Mouse (Mus musculus) brown adipose tissue, adult 24 weeks (tissue): ENCODE results near the gene Mcf2l. TPM values are rescaled to one million over a fixed set of nuclear protein-coding genes. Genes with fewer than 3 reads are reported as not detected.

ENCODE experiments used
- H3K27ac ChIP-seq: fragments of 200-500 bp; replicated peaks from 2 replicates; pipeline ENCODE4 v1.5.1; 2012; ENCODE audit warnings: low read depth, mild to moderate bottlenecking, low read length
- H3K4me1 ChIP-seq: fragments of 200-500 bp; 2 replicates; pipeline ENCODE4 v1.6.1; 2012; ENCODE audit warnings: low read length, mixed read lengths; ENCODE audit not compliant: control insufficient read depth, insufficient read depth, insufficient read length
- H3K4me3 ChIP-seq: fragments of 200-500 bp; 2 replicates; pipeline ENCODE4 v1.5.1; 2012; ENCODE audit warnings: low read depth, mild to moderate bottlenecking, low read length, moderate library complexity; ENCODE audit not compliant: insufficient read depth
- polyA plus RNA-seq: library from polyadenylated mRNA; stranded (reverse); fragments of >200 nt; gene quantifications from 2 replicates; pipeline ENCODE4 v1.2.4, GENCODE M21; 2012; ENCODE audit not compliant: missing spikeins, insufficient read depth, insufficient read length

Gene Mcf2l
- polyA plus RNA-seq, 1 experiment, result 7.2 TPM

DNA sequence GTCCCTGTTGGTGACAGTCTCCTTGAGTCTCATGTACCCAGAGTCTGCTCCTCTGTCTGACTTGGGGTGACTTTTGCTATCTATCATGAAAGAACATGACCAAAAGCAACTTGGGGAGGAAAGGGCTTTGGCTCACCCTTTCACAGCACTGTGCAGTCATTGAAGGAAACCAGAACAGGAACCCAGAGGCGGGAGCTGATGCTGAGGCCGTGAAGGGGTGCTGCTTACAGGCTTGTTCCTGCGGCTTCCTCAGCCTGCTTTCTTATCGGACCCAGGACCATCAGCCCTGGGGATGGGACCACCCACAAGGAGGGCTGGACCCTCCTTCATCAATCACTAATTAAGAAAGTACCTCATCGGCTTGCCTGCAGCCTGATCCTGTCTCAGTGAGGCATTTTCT, 103.1 kb downstream of the Mcf2l start:
- Histone ChIP-seq H3K4me3 (no peak overlapping the region), H3K4me1 (no peaks in the 10 kb centered on the region), H3K27ac (no peak overlapping the region)

DNA sequence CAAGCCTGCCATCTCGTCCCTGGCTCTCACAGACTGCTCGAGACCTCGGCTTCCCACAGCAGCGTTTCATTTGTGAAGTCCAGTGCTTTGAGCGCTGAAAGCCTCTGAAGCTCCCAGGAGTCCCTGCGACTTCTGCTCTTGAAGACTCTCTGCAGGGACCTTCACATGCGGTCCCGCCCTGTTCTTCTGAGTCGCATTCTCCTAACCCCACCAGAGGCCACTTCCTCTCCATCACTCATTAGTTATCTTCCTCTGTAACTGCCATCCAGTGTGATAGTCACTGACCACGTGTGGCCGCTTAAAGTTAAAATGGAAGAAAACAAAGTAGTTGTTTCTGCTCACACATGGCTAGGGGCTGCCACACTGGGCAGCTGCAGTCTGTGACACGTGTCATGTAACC, 103.7 kb downstream of the Mcf2l start:
- Histone ChIP-seq H3K27ac (no peak overlapping the region), H3K4me1 (no peaks in the 10 kb centered on the region), H3K4me3 (no peak overlapping the region)

DNA sequence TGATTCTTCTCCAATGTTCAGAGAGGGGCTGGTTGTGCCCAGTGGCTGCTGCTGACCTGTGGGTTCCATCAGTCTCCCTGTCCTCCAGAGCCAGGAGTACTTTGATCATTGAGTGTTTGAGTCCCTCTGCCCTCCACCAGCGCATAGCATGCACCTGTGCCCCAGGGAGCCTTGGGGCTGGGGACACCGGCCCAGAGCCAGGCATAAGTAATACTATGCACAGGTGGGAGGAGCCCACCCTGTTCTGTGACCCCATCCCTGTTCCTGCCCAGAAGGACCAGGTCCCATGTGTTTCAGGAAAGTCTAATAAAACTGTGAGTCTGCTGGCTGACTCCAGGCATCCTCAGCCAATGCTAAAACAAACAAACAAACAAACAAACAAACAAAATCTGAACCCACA, 104.7 kb downstream of the Mcf2l start:
- no peaks in the 10 kb centered on the region for H3K4me1 ChIP-seq

DNA sequence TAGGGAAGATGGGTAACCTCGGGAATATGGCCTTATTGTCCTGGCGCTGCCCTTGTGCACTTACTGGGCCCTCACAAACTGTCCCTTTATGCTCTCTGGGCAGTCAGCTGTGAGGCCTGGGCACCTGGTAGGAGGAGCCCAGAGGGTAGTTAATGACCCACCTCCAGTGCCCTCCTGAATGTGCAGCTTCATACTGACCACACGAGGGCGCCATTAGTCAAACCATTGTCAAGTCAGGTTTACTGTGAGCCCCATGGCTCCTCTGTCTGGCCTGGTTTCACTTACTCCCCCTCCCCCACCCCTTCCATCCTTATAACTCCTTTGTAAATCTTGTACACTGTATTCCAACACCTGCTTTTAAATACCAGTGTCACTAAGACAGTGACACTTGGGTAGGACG, 105.1 kb downstream of the Mcf2l start:
- H3K27ac ChIP-seq, result no peak overlapping the region
- H3K4me1 ChIP-seq, result no peaks in the 10 kb centered on the region
- no peak overlapping the region for H3K4me3 ChIP-seq

More for the DNA sequence above, 104.7 kb downstream of the Mcf2l start:
- H3K27ac ChIP-seq, result no peak overlapping the region
- no peak overlapping the region for H3K4me3 ChIP-seq

DNA sequence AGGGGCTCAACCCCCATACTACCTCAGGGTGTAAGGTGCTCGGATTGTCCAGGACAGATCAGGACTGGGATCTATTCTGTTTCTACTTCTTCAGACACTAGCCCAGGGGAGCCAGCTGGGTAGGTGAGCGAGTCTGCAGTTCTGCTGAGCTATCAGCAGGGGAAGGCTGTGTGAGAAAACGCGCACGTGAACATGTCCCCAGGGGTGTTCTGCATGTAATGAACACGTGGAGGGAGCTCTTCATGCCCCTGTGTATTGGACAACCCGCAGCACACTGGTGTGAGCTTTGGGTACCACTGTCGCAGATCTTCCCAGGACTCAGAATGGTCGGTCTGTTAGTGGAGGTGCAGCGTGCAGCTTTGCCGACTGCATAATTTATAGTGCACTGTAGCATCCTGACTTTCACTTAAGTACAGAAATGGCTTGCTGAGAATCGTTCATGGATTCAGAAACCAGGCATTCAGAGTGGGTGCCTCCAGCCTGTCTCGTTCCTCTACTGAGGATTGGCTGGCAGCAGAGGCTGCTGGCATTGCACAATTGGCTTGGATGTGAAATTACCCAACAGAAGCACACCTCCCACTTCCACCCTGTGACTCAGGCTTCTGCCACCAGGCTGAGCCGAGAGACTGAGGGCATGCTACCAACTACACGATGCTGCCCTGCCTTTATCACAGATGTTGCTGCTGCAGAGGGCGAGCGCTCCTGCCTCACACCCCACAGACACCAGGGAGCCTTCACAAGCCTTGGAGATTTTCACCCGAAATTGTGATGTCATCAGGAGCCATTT, 110.3 kb downstream of the Mcf2l start:
- no peak overlapping the region for H3K27ac ChIP-seq
- H3K4me1 ChIP-seq, result no peaks in the 10 kb centered on the region
- no peak overlapping the region for H3K4me3 ChIP-seq

DNA sequence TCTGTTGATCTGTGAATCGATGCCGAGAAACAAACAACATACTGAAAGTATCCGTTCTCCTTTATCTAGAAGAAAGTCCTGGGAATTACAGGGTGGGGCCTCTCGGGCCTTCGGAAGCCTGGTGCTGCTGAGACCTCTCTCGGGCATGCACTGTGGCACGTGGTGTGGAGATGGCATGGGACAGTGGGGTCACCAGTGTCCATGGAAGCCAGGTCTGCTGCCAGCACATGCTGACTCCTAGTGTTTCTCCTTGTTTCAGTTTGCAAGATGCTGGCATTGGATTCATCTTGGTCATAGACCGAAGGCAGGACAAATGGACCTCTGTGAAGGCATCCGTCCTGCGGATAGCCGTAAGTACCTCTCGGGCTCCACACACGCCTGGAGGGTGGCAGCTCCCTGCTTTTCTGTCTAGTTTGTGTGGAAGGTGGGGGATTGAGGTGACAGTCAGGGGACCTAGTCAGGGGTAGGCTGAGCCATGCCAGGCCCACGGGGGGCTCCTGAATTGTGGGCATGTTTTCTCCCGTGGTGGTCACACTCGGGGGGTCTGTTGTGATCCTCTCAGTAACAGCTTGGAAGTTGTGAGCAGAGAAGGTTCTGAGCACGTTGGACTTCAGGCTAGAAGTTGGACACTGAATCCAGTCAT, 111.1 kb downstream of the Mcf2l start:
- Histone ChIP-seq H3K27ac (no peak overlapping the region), H3K4me1 (no peaks in the 10 kb centered on the region), H3K4me3 (no peak overlapping the region)

DNA sequence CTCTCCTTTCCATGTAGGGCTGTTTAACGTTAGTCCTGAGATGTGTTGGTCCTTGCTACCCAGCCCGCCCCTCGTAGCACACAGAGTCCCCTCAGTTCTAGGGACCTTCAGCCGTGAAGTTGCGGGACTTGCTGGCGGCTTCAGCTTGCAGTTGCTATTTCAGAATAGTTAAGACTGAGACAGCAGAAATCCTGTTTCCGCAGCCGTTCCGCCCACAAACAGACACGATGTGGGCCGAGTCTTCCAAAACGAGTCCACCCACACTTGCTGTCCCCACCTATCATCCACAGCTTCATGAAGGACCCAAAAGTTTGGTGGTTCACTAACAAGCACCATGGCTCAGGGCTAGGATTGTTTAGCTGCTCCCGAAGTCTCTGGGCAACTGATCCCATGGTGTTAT, 111.7 kb downstream of the Mcf2l start:
- no peak overlapping the region for H3K27ac ChIP-seq
- H3K4me3 ChIP-seq, result no peak overlapping the region
- no peaks in the 10 kb centered on the region for H3K4me1 ChIP-seq

DNA sequence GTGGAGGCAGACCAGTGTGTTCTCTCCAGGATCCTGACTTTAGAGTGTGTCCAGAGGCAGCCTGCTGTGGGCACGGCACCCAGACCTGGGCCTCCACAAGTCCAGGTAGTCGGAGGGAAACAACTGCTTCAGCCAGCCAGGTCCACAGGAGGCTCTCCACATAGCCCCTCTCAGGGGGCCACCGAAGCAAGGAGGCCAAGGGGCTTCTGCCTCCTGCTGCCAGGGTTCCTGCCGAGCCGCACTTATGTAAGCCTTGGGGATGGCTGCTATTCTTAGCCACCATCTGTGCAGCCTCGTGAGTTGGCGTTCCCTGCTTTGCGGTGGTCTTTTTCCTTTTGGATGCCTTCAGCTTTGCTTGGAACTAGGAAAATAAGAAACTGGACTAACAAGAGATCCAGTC, 114.0 kb downstream of the Mcf2l start:
- Histone ChIP-seq H3K4me1 (no peaks in the 10 kb centered on the region), H3K4me3 (no peak overlapping the region), H3K27ac (no peak overlapping the region)

DNA sequence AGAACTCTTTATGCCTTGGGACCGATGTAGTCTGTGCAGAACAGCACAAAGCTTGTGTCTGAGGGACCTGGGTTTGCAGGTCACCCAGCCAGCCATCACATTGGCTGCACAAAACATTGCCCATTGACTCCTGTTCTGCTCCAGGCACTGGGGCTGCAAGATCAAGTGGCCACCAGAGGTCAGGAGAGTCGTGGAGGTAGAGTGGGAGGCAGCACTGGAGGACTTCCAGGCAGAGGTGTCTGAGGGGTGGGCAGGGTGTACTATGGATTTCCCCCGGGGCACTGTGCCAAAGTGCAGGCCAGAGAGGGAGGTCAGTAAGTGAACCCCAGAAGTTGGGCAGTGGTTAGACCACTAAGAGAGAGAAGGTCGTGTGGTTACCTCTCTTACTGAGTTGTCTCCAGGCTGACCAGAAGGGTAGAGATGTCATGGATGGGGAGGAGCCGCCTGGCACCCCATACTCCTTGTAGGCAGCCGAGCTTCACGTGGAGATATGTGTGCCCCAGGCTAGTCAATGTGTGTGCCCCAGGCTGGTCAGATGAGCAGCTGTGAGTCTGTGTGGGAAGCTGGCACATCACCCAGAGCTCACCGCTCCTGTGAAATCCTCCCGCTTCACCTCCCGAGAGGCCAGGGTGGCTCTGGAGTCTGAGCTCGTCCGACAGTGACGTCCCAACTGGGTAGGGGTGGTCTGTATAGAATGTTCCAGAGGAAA, 115.3 kb downstream of the Mcf2l start:
- H3K4me1 ChIP-seq, result no peaks in the 10 kb centered on the region
- no peak overlapping the region for H3K4me3 ChIP-seq
- H3K27ac ChIP-seq, result no peak overlapping the region

DNA sequence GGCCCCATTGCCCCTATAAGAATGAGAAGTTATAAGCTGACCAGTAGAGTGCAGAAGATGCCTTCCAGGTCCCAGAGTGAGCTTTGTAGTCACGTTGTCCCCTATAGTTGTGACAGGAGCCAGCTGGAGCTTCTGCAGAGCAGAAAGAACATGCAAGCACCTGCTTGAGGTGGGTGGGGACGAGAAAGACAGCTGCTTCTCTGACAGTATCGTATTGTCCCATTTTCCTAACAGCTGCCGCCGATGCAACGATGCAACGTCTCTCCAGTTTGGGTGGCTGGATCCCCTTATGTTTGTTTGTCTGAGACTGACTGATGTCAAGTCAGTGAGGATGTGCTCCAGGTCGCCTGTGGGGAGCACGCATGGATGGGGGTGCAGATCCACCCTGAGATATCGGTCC, 117.8 kb downstream of the Mcf2l start:
- H3K27ac ChIP-seq, result no peak overlapping the region
- H3K4me1 ChIP-seq, result no peaks in the 10 kb centered on the region
- no peak overlapping the region for H3K4me3 ChIP-seq

DNA sequence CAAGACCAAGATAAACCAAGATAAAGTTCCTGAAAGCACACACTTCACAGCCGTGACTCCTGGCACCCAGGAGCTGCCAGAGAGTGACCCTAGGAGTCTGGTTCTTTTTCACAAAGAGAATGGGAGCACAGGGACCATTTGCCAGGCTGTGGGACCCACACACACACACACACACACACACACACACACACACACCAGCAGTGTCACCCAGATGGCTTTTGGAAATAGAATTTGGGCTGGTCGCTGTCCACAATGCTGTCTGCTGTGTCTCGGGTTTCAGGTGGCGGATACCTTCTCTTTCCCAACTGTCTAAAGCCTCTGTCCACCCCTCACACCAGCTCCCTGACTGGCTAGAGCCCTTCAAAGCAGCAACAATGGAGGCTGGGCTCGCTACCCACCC, 120.9 kb downstream of the Mcf2l start:
- Histone ChIP-seq H3K4me1 (no peaks in the 10 kb centered on the region), H3K27ac (no peak overlapping the region), H3K4me3 (no peak overlapping the region)

DNA sequence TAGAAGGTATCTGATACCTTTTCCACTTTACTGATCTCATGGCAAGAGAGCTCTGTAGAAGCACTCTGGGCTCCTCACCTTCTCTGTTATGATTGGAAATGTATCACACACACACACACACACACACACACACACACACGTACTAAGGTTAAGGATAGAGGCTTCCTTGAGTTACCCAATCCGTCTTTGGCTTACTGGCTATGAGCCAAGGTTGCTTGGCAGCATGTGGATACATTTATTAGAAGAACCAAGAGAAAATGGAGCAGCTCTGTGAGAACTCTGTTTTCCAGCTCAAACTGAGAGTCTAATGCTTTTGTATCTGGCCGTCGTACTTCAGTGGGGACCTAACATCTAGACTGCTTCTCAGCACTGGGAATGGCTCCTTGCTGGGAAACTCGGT, 121.9 kb downstream of the Mcf2l start:
- Histone ChIP-seq H3K4me3 (no peak overlapping the region), H3K4me1 (no peaks in the 10 kb centered on the region), H3K27ac (no peak overlapping the region)

DNA sequence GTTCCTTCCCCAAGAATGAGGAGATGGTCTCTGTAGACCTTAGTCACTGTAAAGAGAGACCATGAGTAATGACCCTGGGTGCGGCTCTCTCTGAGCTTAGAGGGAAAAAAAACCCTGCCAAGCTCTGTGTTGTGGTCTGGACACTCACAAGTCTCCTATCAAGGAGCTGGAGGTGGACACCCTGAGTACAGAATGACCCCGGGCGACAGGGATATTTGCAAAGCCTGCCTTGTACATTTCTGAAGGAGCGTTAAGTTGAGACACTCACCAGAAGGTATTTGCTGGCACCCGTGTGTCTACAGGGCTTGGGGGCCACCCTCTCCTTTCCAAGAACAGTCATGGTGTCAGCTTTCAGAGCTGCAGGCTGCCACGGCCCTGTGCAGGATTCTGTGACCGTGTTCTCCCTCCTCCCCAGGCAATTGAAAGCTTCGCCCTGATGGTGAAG, 123.2 kb downstream of the Mcf2l start:
- H3K4me1 ChIP-seq, result no peaks in the 10 kb centered on the region
- H3K4me3 ChIP-seq, result no peak overlapping the region
- H3K27ac ChIP-seq, result no peak overlapping the region

DNA sequence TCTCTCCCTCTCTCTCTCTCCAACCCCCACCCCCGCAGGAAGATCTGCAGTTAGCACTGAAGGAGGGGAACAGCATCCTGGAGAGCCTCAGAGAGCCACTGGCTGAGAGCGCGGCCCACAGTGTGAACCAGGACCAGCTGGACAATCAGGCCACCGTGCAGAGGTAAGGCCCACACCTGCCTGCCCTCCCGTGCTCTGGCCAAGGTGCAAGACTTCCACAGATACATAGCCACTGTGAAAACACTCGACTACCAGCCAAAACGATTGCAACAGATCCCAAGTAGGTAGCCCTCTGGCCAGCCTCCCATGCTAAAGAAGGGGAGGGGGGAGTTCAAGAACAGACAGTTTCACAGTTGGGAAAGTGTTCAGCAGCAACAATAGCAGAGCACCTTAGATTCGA, 124.7 kb downstream of the Mcf2l start:
- no peak overlapping the region for H3K4me3 ChIP-seq
- no peak overlapping the region for H3K27ac ChIP-seq
- no peaks in the 10 kb centered on the region for H3K4me1 ChIP-seq

DNA sequence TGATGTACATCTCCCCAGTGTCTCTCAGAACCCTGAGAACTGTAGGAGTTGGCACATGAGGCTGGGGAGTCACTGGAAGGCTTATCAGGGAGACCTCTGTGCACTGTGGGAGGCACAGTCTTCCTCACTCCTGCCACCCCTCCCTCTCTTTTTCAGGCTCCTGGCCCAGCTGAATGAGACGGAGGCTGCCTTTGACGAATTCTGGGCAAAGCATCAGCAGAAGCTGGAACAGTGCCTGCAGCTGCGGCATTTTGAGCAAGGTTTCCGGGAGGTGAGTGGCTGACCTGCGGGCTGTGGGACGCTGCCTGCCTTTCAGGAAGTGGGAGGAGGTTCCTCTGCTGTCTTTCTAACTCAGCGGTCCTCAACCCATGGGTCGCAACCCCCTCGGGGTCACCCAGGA, 126.2 kb downstream of the Mcf2l start:
- no peaks in the 10 kb centered on the region for H3K4me1 ChIP-seq
- no peak overlapping the region for H3K4me3 ChIP-seq
- no peak overlapping the region for H3K27ac ChIP-seq

DNA sequence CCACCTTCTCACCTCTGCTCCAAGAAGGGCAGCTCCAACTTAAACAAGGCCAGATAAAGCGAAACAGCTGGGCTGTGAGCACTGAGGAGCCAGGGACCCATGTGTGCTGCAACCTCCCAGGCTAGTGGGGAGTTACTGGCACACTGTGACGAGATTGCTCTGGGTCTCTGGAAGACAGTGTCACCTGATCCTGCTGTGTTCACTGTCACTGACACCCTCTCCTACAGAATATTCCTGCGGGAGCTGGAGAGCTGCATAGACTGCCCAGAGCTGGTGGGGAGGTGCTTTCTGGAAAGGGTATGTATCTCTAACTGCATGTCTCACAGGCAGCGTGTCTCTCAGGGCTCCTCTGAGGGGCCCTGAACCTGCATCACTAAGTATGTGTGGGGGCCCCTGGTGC, 133.9 kb downstream of the Mcf2l start:
- H3K4me1 ChIP-seq, result no peaks in the 10 kb centered on the region
- H3K27ac ChIP-seq, result no peak overlapping the region
- no peak overlapping the region for H3K4me3 ChIP-seq
